Mouse (Mus musculus): Measurements from ENCODE around the gene Ganab. TPM values are rescaled to one million over a fixed set of nuclear protein-coding genes. Genes with fewer than 3 reads are reported as not detected.
"Not testable (repeated sequence)": the region's sequence is repeated elsewhere in the genome, so short reads cannot be mapped to it uniquely, and the experiment has no call there.

Gene Ganab
- total RNA-seq (2015; ENCODE audit: low replicate concordance) (12.7 and 20.9 TPM in 2 replicates), total RNA-seq (2017; ENCODE audit: low replicate concordance) (19.5 and 20.4 TPM in 2 replicates)

DNA sequence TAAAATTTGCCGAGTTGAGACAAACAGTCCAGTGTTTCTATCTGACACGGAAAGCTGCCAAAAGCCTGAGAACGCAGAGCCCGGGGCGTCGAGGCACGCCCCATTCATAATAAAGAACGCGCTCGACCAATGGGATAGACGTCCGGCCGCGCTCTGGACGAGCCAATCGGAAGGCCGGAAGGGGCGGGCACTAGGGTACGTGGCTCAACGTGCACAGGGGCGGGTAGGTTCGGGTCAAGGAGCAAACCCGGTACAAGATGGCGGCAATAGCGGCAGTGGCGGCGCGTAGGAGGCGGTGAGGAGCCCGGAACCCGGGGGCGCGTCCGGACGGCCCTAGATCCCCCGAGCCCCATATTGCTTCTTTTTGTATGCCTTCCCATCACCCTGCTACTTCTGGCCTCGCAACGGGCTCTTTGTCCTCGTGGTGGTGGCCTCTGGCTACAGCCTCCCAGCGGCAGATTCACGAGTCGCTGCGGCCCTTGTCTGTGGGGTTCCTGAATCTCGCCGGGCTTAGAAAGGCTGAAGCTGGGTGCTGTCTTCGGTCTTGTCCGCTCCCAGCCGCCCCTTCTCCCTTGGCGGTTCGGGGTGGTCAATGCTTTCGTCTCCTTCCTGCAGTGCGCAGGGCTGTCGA lies at the start of gene Ganab:
Ganab (plus strand) TSS at position 207 of the 631 bp plus-strand sequence.
- ATAC-seq (replicated peaks; ENCODE audit: low FRiP score, poor library complexity, severe bottlenecking) = peak; percentile 95

DNA sequence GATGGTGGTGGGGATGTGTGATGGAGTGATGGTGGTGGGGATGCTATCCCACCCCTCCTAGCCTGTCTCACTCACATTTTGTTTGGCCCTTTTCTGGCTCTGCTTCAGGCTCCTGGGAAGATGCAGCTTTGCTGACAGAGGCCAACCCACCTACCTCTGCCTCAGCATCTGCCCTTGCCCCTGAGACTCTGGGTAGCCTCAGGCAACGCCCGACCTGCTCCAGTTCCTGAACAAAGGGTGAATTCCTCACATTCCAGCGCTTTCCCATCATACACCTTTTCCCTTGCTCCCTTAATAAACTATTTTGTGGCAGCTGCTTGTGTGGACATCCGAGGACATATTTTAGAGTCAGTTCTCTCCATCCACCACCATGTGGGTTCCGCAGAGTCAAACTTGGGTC lies 49.5 kb upstream of the Ganab start:
- ATAC-seq (replicated peaks; ENCODE audit: low FRiP score, poor library complexity, severe bottlenecking) = no peak

GRCm38 (mm10) chr19:8850402-8850901 lies 47.4 kb upstream of the Ganab start, which contains the start of gene Lrrn4cl:
TSS of gene Lrrn4cl (plus strand) at chr19:8850768.
- no peak for ATAC-seq (replicated peaks; ENCODE audit: low FRiP score, poor library complexity, severe bottlenecking)

DNA sequence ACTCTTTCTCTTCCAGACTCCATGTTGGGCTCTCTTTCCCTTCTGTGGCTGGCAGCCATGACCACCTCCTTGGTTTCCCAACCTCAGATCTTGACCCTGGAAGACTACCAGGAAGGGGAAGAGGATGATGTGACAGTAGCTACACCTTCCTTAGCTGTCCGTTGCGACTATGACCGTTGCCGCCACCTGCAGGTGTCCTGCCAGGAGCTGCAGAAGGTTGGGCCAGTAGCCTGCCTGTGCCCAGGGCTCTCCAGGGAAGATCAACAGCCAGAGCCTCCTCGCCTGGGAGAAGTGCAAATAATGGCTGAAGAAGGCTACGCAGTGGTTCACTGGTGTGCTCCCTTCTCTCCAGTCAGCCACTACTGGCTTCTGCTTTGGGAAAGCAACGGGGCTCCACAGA lies 46.2 kb upstream of the Ganab start:
- ATAC-seq (replicated peaks; ENCODE audit: low FRiP score, poor library complexity, severe bottlenecking) = no peak

GRCm38 (mm10) chr19:8852236-8852928 lies 45.5 kb upstream of the Ganab start:
- ATAC-seq (replicated peaks; ENCODE audit: low FRiP score, poor library complexity, severe bottlenecking) = no peak

DNA sequence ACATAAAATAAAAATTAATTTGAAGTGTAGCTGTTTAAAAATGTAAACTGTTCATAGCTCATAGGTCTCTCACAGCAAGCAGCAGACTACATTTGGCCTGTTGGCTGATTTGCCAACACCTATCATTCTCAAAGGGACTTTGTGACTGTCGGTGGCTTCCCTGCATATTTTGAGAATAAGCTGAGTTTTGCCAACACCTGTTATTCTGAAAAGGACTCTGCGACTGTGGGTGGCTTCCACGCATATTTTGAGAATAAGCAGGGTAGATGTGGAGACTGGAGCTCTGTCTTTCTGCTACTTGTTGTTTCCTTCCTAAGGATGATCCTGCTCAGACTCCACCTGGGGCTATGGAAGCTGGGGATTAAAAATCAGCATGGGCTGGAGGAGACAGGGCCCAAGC lies 44.8 kb upstream of the Ganab start:
- no peak for ATAC-seq (replicated peaks; ENCODE audit: low FRiP score, poor library complexity, severe bottlenecking)

DNA sequence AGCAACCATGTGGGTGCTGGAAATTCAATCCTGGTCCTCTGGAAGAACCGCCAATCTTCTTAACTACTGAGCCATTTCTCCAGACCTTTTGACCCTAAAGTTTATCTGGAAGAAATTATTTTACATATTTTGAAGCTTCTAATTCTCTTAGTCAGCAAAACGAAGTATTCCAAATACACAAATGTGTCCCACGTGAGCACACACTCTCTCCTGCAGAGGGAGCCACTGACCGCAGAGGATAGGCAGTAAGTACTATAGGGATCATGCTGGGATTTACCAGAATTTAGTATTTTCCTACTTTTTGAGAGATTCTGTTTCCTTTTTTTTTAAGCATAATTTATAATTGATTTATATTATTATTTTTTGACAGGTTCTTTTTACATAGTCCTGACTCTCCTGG lies 40.2 kb upstream of the Ganab start:
- ATAC-seq (replicated peaks; ENCODE audit: low FRiP score, poor library complexity, severe bottlenecking) = peak; percentile 83

- no peak for ATAC-seq (replicated peaks; ENCODE audit: low FRiP score, poor library complexity, severe bottlenecking)
Observed at GRCm38 (mm10) chr19:8859018-8859417, 38.9 kb upstream of the Ganab start.

DNA sequence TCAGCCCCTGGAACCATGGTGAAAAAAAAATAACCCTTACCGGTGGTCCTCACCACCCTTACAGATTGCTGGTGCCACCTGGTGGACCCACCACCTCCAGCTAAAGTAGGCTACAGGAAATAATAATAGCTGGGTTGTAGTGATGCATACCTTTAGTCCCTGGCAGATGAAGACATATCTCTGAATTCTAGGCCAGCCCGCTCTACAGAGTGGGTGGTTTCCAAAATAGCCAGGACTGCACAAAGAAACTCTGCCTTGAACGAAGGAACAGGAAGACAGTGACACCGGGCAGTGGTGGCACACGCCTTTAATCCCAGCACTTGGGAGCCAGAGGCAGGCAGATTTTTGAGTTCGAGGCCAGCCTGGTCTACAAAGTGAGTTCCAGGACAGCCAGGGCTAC lies 33.6 kb upstream of the Ganab start:
- no peak for ATAC-seq (replicated peaks; ENCODE audit: low FRiP score, poor library complexity, severe bottlenecking)

GRCm38 (mm10) chr19:8870381-8870780 lies 27.5 kb upstream of the Ganab start:
- not testable (repeated sequence) for ATAC-seq (replicated peaks; ENCODE audit: low FRiP score, poor library complexity, severe bottlenecking)

- ATAC-seq (replicated peaks; ENCODE audit: low FRiP score, poor library complexity, severe bottlenecking) = peak; percentile 9; the same call in 1 of the 2 replicates
Observed at GRCm38 (mm10) chr19:8870838-8871237, 27.0 kb upstream of the Ganab start.

- ATAC-seq (replicated peaks; ENCODE audit: low FRiP score, poor library complexity, severe bottlenecking) = peak; percentile 98
Observed at GRCm38 (mm10) chr19:8871267-8872186, 26.3 kb upstream of the Ganab start, which contains the start of gene Ubxn1. TSS of gene Ubxn1 (plus strand) at chr19:8871496.

- ATAC-seq (replicated peaks; ENCODE audit: low FRiP score, poor library complexity, severe bottlenecking) = no peak
Observed at GRCm38 (mm10) chr19:8872266-8872840, 25.5 kb upstream of the Ganab start.

- ATAC-seq (replicated peaks; ENCODE audit: low FRiP score, poor library complexity, severe bottlenecking) = no peak
Observed at GRCm38 (mm10) chr19:8875031-8875430, 22.8 kb upstream of the Ganab start.

DNA sequence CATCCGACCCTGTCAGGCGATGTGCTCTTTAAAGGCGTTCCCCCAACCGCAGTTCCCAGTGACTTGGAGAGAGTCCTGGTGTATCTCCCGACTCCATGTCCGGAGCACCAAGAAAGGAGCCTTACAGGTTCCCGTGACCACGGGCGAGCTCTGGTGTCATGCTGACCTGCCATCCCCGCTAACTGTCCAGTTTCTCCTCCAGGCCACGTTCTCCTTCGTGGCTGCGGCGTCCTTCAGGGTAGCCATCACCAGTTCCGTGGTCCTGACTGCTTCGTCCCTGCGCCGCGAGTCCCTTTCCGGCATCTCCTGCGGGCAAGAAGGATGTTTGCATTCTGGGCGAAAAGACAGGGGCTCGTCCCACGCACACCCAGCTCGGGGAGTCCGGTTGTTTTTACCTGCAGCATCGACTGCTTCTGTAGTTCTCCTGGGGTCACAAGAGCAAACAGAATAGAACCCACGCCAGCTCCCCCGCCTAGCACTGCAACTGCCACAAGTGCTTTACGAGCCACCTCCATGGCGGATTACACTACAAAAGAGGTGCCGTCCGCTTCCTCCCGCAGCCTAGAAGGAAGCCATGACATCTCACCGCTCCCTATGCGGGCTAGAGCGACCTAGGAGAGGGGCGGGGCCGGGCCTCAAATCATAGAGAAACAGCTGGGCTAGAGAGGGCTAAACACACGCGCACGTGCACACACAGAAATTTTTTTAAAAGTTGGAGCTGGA lies 17.4 kb upstream of the Ganab start, which contains the start of gene Uqcc3:
Uqcc3 (minus strand) TSS at position 613 of the 723 bp plus-strand sequence.
- peak; percentile 98 for ATAC-seq (replicated peaks; ENCODE audit: low FRiP score, poor library complexity, severe bottlenecking)

DNA sequence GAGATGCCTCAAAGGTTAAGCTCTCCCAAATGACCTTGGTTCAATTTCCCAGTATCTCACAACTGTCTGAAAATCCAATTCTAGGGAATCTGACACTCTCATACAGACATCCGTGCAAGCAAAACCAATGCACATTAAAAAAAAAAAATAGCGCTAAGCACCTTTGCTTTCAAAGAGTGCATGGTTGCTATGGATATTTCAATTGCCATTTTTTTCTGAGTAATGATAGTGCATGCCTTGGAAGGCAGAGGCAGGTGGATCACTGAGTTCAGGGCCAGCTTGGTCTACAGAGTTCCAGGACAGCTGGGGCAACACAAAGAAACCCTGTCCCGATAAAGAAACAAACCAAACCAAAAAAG lies 16.9 kb upstream of the Ganab start:
- no peak for ATAC-seq (replicated peaks; ENCODE audit: low FRiP score, poor library complexity, severe bottlenecking)

DNA sequence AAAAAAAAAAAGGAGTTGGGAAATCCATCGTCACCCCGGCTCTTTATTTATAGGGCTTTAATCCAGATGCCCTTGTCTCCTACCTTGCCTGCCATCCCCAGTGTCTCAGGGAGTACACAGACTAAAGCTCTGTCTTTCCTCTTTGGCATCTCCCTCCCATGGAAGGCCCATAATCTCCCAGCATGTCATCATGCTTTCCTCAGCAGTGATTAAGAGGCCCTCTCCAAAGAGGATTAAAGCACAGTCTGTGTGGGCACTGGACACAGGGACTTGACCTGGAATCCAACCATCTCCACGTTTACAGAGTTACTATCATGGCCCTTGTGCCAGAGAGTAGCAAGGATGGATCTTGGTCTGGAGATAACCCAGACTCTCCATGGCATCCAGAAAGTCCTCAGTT lies 14.3 kb upstream of the Ganab start, which contains the start of the genes Lbhd1 and Gm49403:
Lbhd1 (plus strand) TSS at position 117 of the 400 bp plus-strand sequence.
Gm49403 (plus strand) TSS at position 315 of the 400 bp plus-strand sequence.
- no peak for ATAC-seq (replicated peaks; ENCODE audit: low FRiP score, poor library complexity, severe bottlenecking)

- no peak for ATAC-seq (replicated peaks; ENCODE audit: low FRiP score, poor library complexity, severe bottlenecking)
Observed at GRCm38 (mm10) chr19:8886916-8887584, 10.8 kb upstream of the Ganab start.

All from erythroblast, adult 5-6 weeks (primary cell).